Mouse (Mus musculus): ENCODE measurements around the gene Ripply3. TPM values are rescaled to one million over a fixed set of nuclear protein-coding genes. Genes with fewer than 3 reads are reported as not detected.
A peak's percentile ranks its signal among the peaks of the same experiment; 100 is the strongest.

Ripply3 gene
- polyA plus RNA-seq (2015; fragmentation: Nextera tagmentation; extraction: Ambion mirVana): 4.8 and 6.5 TPM in 2 replicates

GRCm38 (mm10) chr16:94327781-94328711 lies at the start of gene Ripply3:
TSS of gene Ripply3 (plus strand) at chr16:94328420.
- WGBS: under 1% methylated on average over 63 of the region's 63 CpGs
- ATAC-seq (ENCODE audit: insufficient number of reproducible peaks, low FRiP score, low TSS enrichment, low read depth): no peak
- peaks cover 35% of the 10 kb centered on the region for H3K27me3 ChIP-seq

DNA sequence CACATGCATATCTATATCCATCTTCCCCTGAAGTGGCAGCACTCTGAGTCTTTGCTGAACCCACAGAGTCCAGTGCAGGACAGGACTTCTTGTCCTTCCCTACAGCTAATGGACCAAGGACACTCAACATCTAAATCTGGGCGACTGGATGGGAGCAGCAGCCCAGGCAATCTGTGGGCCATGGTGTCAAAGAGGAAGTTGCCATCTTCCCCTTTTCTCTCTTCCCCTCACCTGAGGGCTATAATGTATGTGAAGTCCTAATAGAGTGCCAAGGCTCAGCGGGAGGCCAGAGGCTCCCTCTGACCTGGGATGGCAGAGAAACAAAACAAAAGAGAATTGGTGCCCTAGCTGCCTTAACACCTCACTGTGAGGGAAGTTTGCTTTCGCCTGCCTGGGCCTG lies 44.2 kb upstream of the Ripply3 start:
- no peak overlapping the region for H3K4me3 ChIP-seq
- 89% methylated on average over 3 of the region's 3 CpGs for WGBS
- peaks cover 5% of the 10 kb centered on the region; the same call in 1 of the 2 replicates for H3K36me3 ChIP-seq
- no peak overlapping the region for H3K27ac ChIP-seq
- no peak for ATAC-seq (ENCODE audit: insufficient number of reproducible peaks, low FRiP score, low TSS enrichment, low read depth)
- no peaks in the 10 kb centered on the region for H3K9me3 ChIP-seq
- H3K4me1 ChIP-seq: no peaks in the 10 kb centered on the region
- H3K4me2 ChIP-seq: no peak overlapping the region
- H3K27me3 ChIP-seq: no peaks in the 10 kb centered on the region
- H3K9ac ChIP-seq: no peak overlapping the region

More at GRCm38 (mm10) chr16:94327781-94328711, at the start of gene Ripply3:
- peak within 1 kb of the TSS; percentile 47 for H3K4me3 ChIP-seq
- H3K27ac ChIP-seq: no peak within 1 kb of the TSS
- peak within 1 kb of the TSS; percentile 92 for H3K4me2 ChIP-seq
- peak within 1 kb of the TSS; percentile 45; the same call in 1 of the 2 replicates for H3K9ac ChIP-seq
- no peaks in the 10 kb centered on the region for H3K36me3 ChIP-seq
- H3K9me3 ChIP-seq: no peaks in the 10 kb centered on the region
- H3K4me1 ChIP-seq: peaks cover 19% of the 10 kb centered on the region

DNA sequence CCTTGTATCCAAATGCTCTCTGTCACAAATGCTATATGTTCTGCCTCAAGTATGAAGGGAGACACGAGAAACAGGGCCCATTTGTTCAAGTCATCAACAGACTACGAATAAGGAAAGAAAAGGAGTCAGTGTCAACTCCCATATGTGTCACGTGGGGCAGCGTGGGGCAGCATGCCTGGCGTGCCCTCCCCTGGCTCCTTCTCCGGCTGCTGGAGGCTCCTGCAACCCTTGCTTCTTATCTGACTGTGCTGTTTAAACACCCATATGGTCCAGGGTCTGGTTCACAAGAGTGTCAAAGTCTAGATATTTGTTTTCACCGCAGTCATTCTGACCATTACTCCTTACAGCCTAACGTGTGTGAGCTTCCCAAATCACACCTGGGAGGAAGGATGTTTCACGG lies 40.4 kb upstream of the Ripply3 start:
- H3K9ac ChIP-seq: no peak overlapping the region
- 76% methylated on average over 9 of the region's 9 CpGs for WGBS
- H3K9me3 ChIP-seq: no peaks in the 10 kb centered on the region
- H3K27ac ChIP-seq: no peak overlapping the region
- H3K4me2 ChIP-seq: no peak overlapping the region
- H3K4me3 ChIP-seq: no peak overlapping the region
- H3K36me3 ChIP-seq: no peaks in the 10 kb centered on the region
- H3K4me1 ChIP-seq: peaks cover 11% of the 10 kb centered on the region
- no peaks in the 10 kb centered on the region for H3K27me3 ChIP-seq
- no peak for ATAC-seq (ENCODE audit: insufficient number of reproducible peaks, low FRiP score, low TSS enrichment, low read depth)

DNA sequence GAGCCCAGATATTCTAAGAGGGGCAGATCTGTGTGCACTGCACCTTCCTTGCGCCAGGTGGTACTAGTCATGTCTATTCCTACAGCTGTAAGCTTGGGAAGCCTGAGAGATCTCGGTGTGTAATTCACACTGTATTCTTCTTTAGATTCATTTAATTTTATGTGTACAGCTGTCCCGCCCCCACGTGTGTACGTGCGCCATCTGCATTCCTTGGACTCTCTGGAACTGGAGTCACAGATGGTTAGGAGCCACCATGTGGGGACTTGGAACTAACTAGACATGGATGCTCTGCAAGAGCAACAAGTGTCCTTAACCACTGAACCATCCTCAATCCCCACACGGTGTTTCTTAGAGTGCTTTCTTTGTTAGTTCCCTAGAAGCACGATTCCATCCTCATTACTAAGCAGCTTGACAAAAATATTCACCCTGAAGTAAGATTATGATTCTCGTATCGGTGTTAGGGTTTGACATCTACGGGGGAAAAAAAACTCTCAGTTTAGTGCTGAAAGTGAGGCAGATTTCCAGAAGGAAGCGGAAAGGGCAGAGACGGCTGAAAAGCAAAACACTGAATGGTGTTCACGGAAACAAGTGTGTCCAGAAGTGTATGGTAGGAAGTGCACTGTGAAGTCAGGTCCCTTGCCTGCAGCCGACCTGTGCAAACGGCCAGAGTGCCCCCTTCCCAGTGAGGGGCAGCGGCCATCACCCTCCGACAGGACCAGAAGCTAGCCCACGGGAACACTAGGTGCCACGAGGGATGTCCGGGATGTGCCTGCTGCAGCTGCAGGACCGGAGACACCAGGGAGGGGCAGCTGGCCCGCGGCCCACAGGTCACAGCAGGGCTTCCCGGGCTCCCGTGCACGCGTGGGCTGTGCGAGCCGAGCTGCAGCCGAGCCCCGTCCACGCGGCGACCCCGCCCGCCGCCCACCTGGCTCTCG lies 38.8 kb upstream of the Ripply3 start:
- Histone ChIP-seq H3K27me3 (no peaks in the 10 kb centered on the region), H3K4me2 (peak overlapping the region; percentile 98), H3K4me1 (peaks cover 11% of the 10 kb centered on the region), H3K9ac (peak overlapping the region; percentile 68), H3K27ac (no peak overlapping the region), H3K9me3 (no peaks in the 10 kb centered on the region), H3K36me3 (no peaks in the 10 kb centered on the region), H3K4me3 (peak overlapping the region; percentile 89)
- 8% methylated on average over 38 of the region's 39 CpGs for WGBS
- 0 out of 2 replicates have a peak, but pooled peaks have one; percentile 8 for ATAC-seq (ENCODE audit: insufficient number of reproducible peaks, low FRiP score, low TSS enrichment, low read depth)

DNA sequence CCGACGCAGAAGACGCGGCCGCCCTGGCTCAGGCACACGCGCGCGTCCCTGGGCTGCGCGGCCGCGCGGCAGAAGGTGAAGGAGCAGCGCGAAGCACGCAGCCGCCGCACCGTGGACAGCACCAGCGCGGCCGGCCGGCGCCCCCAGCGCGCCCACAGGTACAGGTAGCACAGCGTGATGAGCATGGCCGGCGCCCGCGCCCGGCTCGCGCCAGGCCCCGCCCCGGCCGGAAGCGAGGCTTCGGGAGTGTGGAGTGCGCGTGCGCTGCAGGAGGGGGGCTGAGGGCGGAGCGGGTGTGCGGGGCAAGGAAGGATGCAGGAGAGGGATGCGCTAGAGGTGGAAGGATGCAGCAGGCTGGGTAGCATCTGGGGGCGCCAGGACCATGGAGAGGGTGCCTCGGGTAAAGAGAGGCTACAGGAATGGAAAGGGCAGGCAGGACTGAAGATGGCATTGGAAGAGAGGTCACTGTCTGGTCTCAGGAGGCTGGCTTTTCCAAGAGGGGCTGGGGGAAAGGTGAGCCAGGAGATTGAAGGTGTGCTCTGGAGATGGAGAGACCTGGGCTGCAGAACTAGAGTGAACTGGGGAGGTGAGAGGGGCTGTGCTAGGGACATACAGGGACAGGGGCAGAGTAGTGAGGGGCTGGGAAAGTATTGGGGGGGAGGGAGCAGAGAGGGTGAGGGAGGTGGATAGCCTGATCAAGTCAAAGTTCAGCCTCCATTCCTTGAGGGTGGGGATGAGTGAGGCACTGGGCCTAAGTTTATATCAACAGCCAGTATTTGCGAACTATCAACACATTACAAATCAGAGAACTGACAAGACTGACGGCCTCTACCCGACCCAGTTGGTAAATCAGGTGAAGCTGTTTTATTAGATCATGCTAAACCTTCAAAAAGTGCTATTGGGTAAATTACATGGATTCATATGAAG lies 37.9 kb upstream of the Ripply3 start:
- WGBS: 5% methylated on average over 51 of the region's 52 CpGs
- no peaks in the 10 kb centered on the region for H3K27me3 ChIP-seq
- no peaks in the 10 kb centered on the region for H3K36me3 ChIP-seq

GRCm38 (mm10) chr16:94291141-94291540 lies 37.1 kb upstream of the Ripply3 start:
- Histone ChIP-seq H3K9me3 (no peaks in the 10 kb centered on the region), H3K9ac (no peak overlapping the region), H3K4me2 (no peak overlapping the region), H3K4me1 (peaks cover 11% of the 10 kb centered on the region), H3K4me3 (no peak overlapping the region), H3K27me3 (no peaks in the 10 kb centered on the region), H3K36me3 (no peaks in the 10 kb centered on the region), H3K27ac (no peak overlapping the region)
- 82% methylated on average over 4 of the region's 4 CpGs for WGBS
- ATAC-seq (ENCODE audit: insufficient number of reproducible peaks, low FRiP score, low TSS enrichment, low read depth): no peak

More for the DNA sequence above, 37.9 kb upstream of the Ripply3 start:
- peak overlapping the region; percentile 89 for H3K4me3 ChIP-seq
- peak overlapping the region; percentile 68 for H3K9ac ChIP-seq
- peaks cover 11% of the 10 kb centered on the region for H3K4me1 ChIP-seq
- peak overlapping the region; percentile 98 for H3K4me2 ChIP-seq
- H3K9me3 ChIP-seq: no peaks in the 10 kb centered on the region
- ATAC-seq (ENCODE audit: insufficient number of reproducible peaks, low FRiP score, low TSS enrichment, low read depth): peak; percentile 88
- no peak overlapping the region for H3K27ac ChIP-seq

- no peak overlapping the region for H3K27ac ChIP-seq
- H3K9ac ChIP-seq: no peak overlapping the region
- no peaks in the 10 kb centered on the region for H3K36me3 ChIP-seq
- H3K4me3 ChIP-seq: no peak overlapping the region
- peaks cover 5% of the 10 kb centered on the region; the same call in 1 of the 2 replicates for H3K27me3 ChIP-seq
- ATAC-seq (ENCODE audit: insufficient number of reproducible peaks, low FRiP score, low TSS enrichment, low read depth): no peak
- 89% methylated on average over 5 of the region's 5 CpGs for WGBS
- H3K4me1 ChIP-seq: peaks cover 11% of the 10 kb centered on the region
- no peak overlapping the region for H3K4me2 ChIP-seq
- no peaks in the 10 kb centered on the region for H3K9me3 ChIP-seq
Measured at GRCm38 (mm10) chr16:94298081-94298480, 30.1 kb upstream of the Ripply3 start.

DNA sequence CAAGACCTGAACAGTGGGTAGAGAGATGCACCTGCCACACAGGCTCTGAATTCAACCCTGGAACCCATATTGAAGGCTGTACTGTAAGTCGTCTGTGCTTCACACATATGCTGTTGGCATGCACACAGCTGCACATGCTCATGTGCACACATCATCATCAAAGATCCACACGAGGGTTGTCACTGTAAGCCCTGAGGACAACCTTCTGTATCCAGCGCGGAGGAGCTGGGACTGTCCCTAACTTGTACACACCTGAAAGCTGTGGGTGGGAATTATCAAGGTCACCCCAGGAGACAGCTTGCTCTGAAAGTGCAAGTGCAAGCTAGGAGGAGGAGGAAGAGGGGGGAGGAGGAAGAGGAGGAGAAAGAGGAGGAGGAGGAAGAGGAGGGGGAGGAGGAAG lies 29.0 kb upstream of the Ripply3 start:
- Histone ChIP-seq H3K27me3 (peaks cover 8% of the 10 kb centered on the region; the same call in 1 of the 2 replicates), H3K9ac (no peak overlapping the region), H3K27ac (no peak overlapping the region), H3K4me3 (no peak overlapping the region), H3K36me3 (no peaks in the 10 kb centered on the region), H3K4me2 (no peak overlapping the region), H3K4me1 (peaks cover 13% of the 10 kb centered on the region), H3K9me3 (no peaks in the 10 kb centered on the region)
- no peak for ATAC-seq (ENCODE audit: insufficient number of reproducible peaks, low FRiP score, low TSS enrichment, low read depth)
- WGBS: 52% methylated on average over 4 of the region's 4 CpGs

- 86% methylated on average over 4 of the region's 4 CpGs for WGBS
- H3K27ac ChIP-seq: no peak overlapping the region
- peaks cover 8% of the 10 kb centered on the region; the same call in 1 of the 2 replicates for H3K27me3 ChIP-seq
- ATAC-seq (ENCODE audit: insufficient number of reproducible peaks, low FRiP score, low TSS enrichment, low read depth): no peak
- peaks cover 13% of the 10 kb centered on the region for H3K4me1 ChIP-seq
- no peak overlapping the region for H3K4me2 ChIP-seq
- H3K9me3 ChIP-seq: no peaks in the 10 kb centered on the region
- no peak overlapping the region for H3K9ac ChIP-seq
- H3K4me3 ChIP-seq: no peak overlapping the region
- H3K36me3 ChIP-seq: no peaks in the 10 kb centered on the region
Measured at GRCm38 (mm10) chr16:94301194-94301593, 27.0 kb upstream of the Ripply3 start.

DNA sequence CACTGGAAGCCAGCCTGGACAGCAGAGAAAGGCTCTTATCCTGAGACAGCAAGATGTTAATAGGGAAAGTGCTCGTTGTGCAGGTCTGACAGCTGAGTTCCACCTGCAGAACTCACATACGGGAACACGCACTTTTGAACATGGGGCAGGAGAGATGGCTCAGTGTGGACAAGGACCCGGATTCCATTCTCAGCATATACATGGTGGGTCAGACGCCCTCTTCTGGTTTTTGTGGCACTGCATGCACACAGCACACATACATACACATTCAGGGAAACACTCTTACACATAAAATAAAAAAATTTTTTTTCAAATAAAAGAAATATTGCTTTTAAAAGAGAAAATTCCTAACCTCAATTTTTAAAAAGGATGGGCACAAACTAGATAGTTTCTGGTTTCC lies 26.5 kb upstream of the Ripply3 start:
- Histone ChIP-seq H3K4me2 (no peak overlapping the region), H3K9ac (no peak overlapping the region), H3K27me3 (peaks cover 8% of the 10 kb centered on the region; the same call in 1 of the 2 replicates), H3K4me3 (no peak overlapping the region), H3K27ac (no peak overlapping the region), H3K36me3 (no peaks in the 10 kb centered on the region), H3K4me1 (peaks cover 13% of the 10 kb centered on the region), H3K9me3 (no peaks in the 10 kb centered on the region)
- no peak for ATAC-seq (ENCODE audit: insufficient number of reproducible peaks, low FRiP score, low TSS enrichment, low read depth)
- 66% methylated on average over 5 of the region's 5 CpGs for WGBS

Measured in limb, embryonic 15.5 days (tissue).